Mouse (Mus musculus) MN1 (cell line): Measurements from ENCODE around the gene Palm.

Experiments
- DNase-seq: peaks from one replicate; pipeline ENCODE4 v3.0.0-alpha.2; 2016; ENCODE audit warnings: low spot score

Gene Palm

GRCm38 (mm10) chr10:79798289-79798928 lies 5.0 kb downstream of the Palm start:
- no peak for DNase-seq

- no peak for DNase-seq
Measured at GRCm38 (mm10) chr10:79800508-79800907, 7.1 kb downstream of the Palm start.

- DNase-seq, result peak; percentile 56
Measured at GRCm38 (mm10) chr10:79801837-79802236, 8.5 kb downstream of the Palm start.

GRCm38 (mm10) chr10:79802331-79802971 lies 9.1 kb downstream of the Palm start:
- DNase-seq, result peak; percentile 52

GRCm38 (mm10) chr10:79803716-79804323 lies 10.4 kb downstream of the Palm start:
- peak; percentile 82 for DNase-seq

- DNase-seq, result no peak
Measured at GRCm38 (mm10) chr10:79805636-79806035, 12.3 kb downstream of the Palm start.

- DNase-seq, result no peak
Measured at GRCm38 (mm10) chr10:79806331-79806730, 13.0 kb downstream of the Palm start.

GRCm38 (mm10) chr10:79806972-79807371 lies 13.6 kb downstream of the Palm start:
- DNase-seq, result no peak

GRCm38 (mm10) chr10:79807826-79808225 lies 14.5 kb downstream of the Palm start:
- no peak for DNase-seq

GRCm38 (mm10) chr10:79808728-79809127 lies 15.4 kb downstream of the Palm start:
- DNase-seq, result no peak

GRCm38 (mm10) chr10:79811736-79812637 lies 18.6 kb downstream of the Palm start:
- peak; percentile 81 for DNase-seq

- DNase-seq, result no peak
Measured at GRCm38 (mm10) chr10:79814271-79814842, 21.0 kb downstream of the Palm start.

GRCm38 (mm10) chr10:79815671-79816494 lies 22.5 kb downstream of the Palm start:
- DNase-seq, result no peak

- no peak for DNase-seq
Measured at GRCm38 (mm10) chr10:79817111-79817510, 23.7 kb downstream of the Palm start.

GRCm38 (mm10) chr10:79818225-79818624 lies 24.9 kb downstream of the Palm start:
- DNase-seq, result peak; percentile 77

- no peak for DNase-seq
Measured at GRCm38 (mm10) chr10:79819606-79820005, 26.2 kb downstream of the Palm start.

GRCm38 (mm10) chr10:79820277-79820676 lies 26.9 kb downstream of the Palm start:
- no peak for DNase-seq

- no peak for DNase-seq
Measured at GRCm38 (mm10) chr10:79820782-79821181, 27.4 kb downstream of the Palm start, which contains the start of gene Misp. Gene Misp (plus strand): TSS chr10:79820989.

- DNase-seq, result no peak
Measured at GRCm38 (mm10) chr10:79821731-79822130, 28.4 kb downstream of the Palm start.

GRCm38 (mm10) chr10:79822372-79822771 lies 29.0 kb downstream of the Palm start:
- DNase-seq, result no peak

GRCm38 (mm10) chr10:79823011-79823410 lies 29.6 kb downstream of the Palm start:
- DNase-seq, result no peak
